Mouse (Mus musculus): ENCODE results near the gene Rcan3.
A peak's percentile ranks its signal among the peaks of the same experiment; 100 is the strongest.

GRCm38 (mm10) chr4:135411633-135412032 lies 22.0 kb downstream of the Rcan3 start:
- TF ChIP-seq CTCF (IDR thresholded peaks at IDR 0.05; ENCODE audit: borderline replicate concordance, insufficient read depth, low read length) (peak; percentile 88), POLR2A (IDR thresholded peaks at IDR 0.05; ENCODE audit: low read depth, low read length) (no peak)

Measured in embryonic fibroblast, embryonic 13.5 days (primary cell).